Mouse (Mus musculus) CH12.LX (cell line): ENCODE results near the gene Grin2a.

Experiments used
- CHD2 ChIP-seq: IDR thresholded peaks from 2 replicates; pipeline ENCODE4 v1.6.1; 2011; ENCODE audit warnings: low read length, improper control_type of control experiment
- CTCF ChIP-seq, 2 experiments: IDR thresholded peaks in 1 of 2; conservative IDR thresholded peaks in 1 of 2; 2 replicates each; pipeline ENCODE4 v1.5.1; 2011 to 2012; ENCODE audit warnings: low read depth in 2 of 2, low read length in 2 of 2, improper control_type of control experiment in 1 of 2, inconsistent platforms in 1 of 2, mild to moderate bottlenecking in 1 of 2, moderate library complexity in 1 of 2
- EP300 ChIP-seq: IDR thresholded peaks from 2 replicates; pipeline ENCODE4 v1.6.1; 2011; ENCODE audit warnings: low read length, improper control_type of control experiment
- MAFK ChIP-seq: IDR thresholded peaks from 2 replicates; pipeline ENCODE4 v1.6.1; 2011; ENCODE audit warnings: low read length, improper control_type of control experiment; ENCODE audit not compliant: insufficient replicate concordance
- POLR2A ChIP-seq: IDR thresholded peaks from 2 replicates; pipeline ENCODE4 v1.6.1; 2011; ENCODE audit warnings: low read depth, mild to moderate bottlenecking, improper control_type of control experiment, low read length
- SMC3 ChIP-seq: IDR thresholded peaks from 2 replicates; pipeline ENCODE4 v1.6.1; 2011; ENCODE audit warnings: low read depth, low read length, improper control_type of control experiment
- TBP ChIP-seq: conservative IDR thresholded peaks from 2 replicates; pipeline ENCODE4 v1.6.1; 2011; ENCODE audit warnings: low read depth, low read length, improper control_type of control experiment
- UBTF ChIP-seq: IDR thresholded peaks from 2 replicates; pipeline ENCODE4 v1.6.1; 2012; ENCODE audit warnings: low read depth, mild to moderate bottlenecking, inconsistent platforms, low read length, improper control_type of control experiment, moderate library complexity

- TF ChIP-seq SMC3 (no peak), TBP (no peak), EP300 (no peak), MAFK (no peak), POLR2A (no peak), UBTF (no peak), CTCF (conservative IDR thresholded peaks at IDR 0.05 in 1 of 2, IDR thresholded peaks at IDR 0.05 in 1 of 2; ENCODE audit: low read depth in 2 of 2, low read length in 2 of 2) (no peak), CHD2 (no peak)
Observed at GRCm38 (mm10) chr16:9944836-9945235, 50.5 kb downstream of the Grin2a start.
